Mouse (Mus musculus) neural tube, embryonic 15.5 days (tissue): ENCODE data around the gene Trim8. TPM values are rescaled to one million over a fixed set of nuclear protein-coding genes. Genes with fewer than 3 reads are reported as not detected.

ENCODE experiments used
- polyA plus RNA-seq: library from polyadenylated mRNA; unstranded; fragments of >200 nt; fragmentation: Nextera tagmentation; extraction: Ambion mirVana; gene quantifications from 2 replicates; pipeline ENCODE4 v1.2.1, GENCODE M21; 2015

Gene Trim8
- polyA plus RNA-seq, 1 experiment from 2014 or later = 25.5 TPM

Other genes with a start within 250 kb of the Trim8 start
- 2.4 and 10.0 TPM in 2 replicates for gene Nfkb2, start 197.4 kb upstream of the Trim8 start, polyA plus RNA-seq
- 88.4 and 118 TPM in 2 replicates for gene Psd, start 174.5 kb upstream of the Trim8 start, polyA plus RNA-seq
- 44.0 and 52.3 TPM in 2 replicates for gene Fbxl15, start 173.5 kb upstream of the Trim8 start, polyA plus RNA-seq
- 322 and 350 TPM in 2 replicates for gene Cuedc2, start 163.0 kb upstream of the Trim8 start, polyA plus RNA-seq
- gene Mfsd13a, start 160.6 kb upstream of the Trim8 start, polyA plus RNA-seq = 13.2 and 13.9 TPM in 2 replicates
- 2.4 and 2.7 TPM in 2 replicates for gene 2310034G01Rik, start 151.4 kb upstream of the Trim8 start, polyA plus RNA-seq
- gene Actr1a, start 106.0 kb upstream of the Trim8 start, polyA plus RNA-seq = 281 and 314 TPM in 2 replicates
- 18.3 and 21.4 TPM in 2 replicates for gene Sufu, start 104.8 kb upstream of the Trim8 start, polyA plus RNA-seq
- 190 and 208 TPM in 2 replicates for gene Arl3, start 71.5 kb downstream of the Trim8 start, polyA plus RNA-seq
- gene Sfxn2, start 71.7 kb downstream of the Trim8 start, polyA plus RNA-seq = 11.0 and 11.7 TPM in 2 replicates
- gene Wbp1l, start 97.4 kb downstream of the Trim8 start, polyA plus RNA-seq = 34.1 and 34.5 TPM in 2 replicates
- gene Cyp17a1, start 171.5 kb downstream of the Trim8 start, polyA plus RNA-seq = 0.23 TPM in 1 of 2 replicates, not detected in the other
- 24.7 and 29.8 TPM in 2 replicates for gene Borcs7, start 188.2 kb downstream of the Trim8 start, polyA plus RNA-seq
- 49.4 and 49.8 TPM in 2 replicates for gene As3mt, start 205.8 kb downstream of the Trim8 start, polyA plus RNA-seq